Mouse (Mus musculus) neural tube, embryonic 11.5 days (tissue): Measurements from ENCODE around the gene Cabp1. TPM values are rescaled to one million over a fixed set of nuclear protein-coding genes. Genes with fewer than 3 reads are reported as not detected.

Experiments
- ATAC-seq: fragments of 200-750 bp; cut with Nextera tagmentation; 2 replicates; pipeline ENCODE4 v1.8.0; 2017; ENCODE audit warnings: moderate number of reproducible peaks, mild to moderate bottlenecking, moderate TSS enrichment, moderate library complexity; ENCODE audit not compliant: insufficient read depth, low FRiP score, low TSS enrichment
- DNase-seq: peaks from one replicate; pipeline ENCODE4 v3.0.0-alpha.2; 2015; ENCODE audit warnings: low spot score
- H3K27ac ChIP-seq: fragments of 300-500 bp; sonication (generic); 2 replicates; pipeline ENCODE4 v1.5.1; 2014; ENCODE audit warnings: low read depth, mild to moderate bottlenecking, low read length
- H3K27me3 ChIP-seq: fragments of 300-500 bp; sonication (generic); 2 replicates; pipeline ENCODE4 v1.6.1; 2014; ENCODE audit warnings: mild to moderate bottlenecking, low read length, mixed read lengths; ENCODE audit not compliant: control insufficient read depth, insufficient read depth
- H3K36me3 ChIP-seq: fragments of 300-500 bp; sonication (generic); 2 replicates; pipeline ENCODE4 v1.6.1; 2014; ENCODE audit warnings: mild to moderate bottlenecking, low read length, moderate library complexity, mixed read lengths; ENCODE audit not compliant: control insufficient read depth, insufficient read depth
- H3K4me1 ChIP-seq: fragments of 300-500 bp; sonication (generic); 2 replicates; pipeline ENCODE4 v1.6.1; 2014; ENCODE audit warnings: low read length, mixed read lengths; ENCODE audit not compliant: control insufficient read depth, insufficient read depth
- H3K4me2 ChIP-seq: fragments of 300-500 bp; sonication (generic); 2 replicates; pipeline ENCODE4 v1.6.1; 2014; ENCODE audit warnings: low read depth, mild to moderate bottlenecking, moderate library complexity
- H3K4me3 ChIP-seq: fragments of 300-500 bp; sonication (generic); 2 replicates; pipeline ENCODE4 v1.5.1; 2014; ENCODE audit warnings: low read depth, low read length
- H3K9ac ChIP-seq: fragments of 300-500 bp; sonication (generic); 2 replicates; pipeline ENCODE4 v1.6.1; 2014; ENCODE audit warnings: mild to moderate bottlenecking, low read length
- H3K9me3 ChIP-seq: fragments of 300-500 bp; sonication (generic); 2 replicates; pipeline ENCODE4 v1.6.1; 2016; ENCODE audit warnings: low read length; ENCODE audit not compliant: control insufficient read depth
- WGBS: fragments of 180-500 bp; shearing (Covaris S2); extraction: QIAGEN DNeasy Blood & Tissue Kit; methylation state at CpG from one replicate; pipeline ENCODE4 v1.1.7; 2014; 5-methylcytosine and 5-hydroxymethylcytosine counted together
- polyA plus RNA-seq: library from polyadenylated mRNA; unstranded; fragments of >200 nt; fragmentation: Nextera tagmentation; extraction: Ambion mirVana; gene quantifications from 2 replicates; pipeline ENCODE4 v1.2.1, GENCODE M21; 2014

Cabp1 gene
- polyA plus RNA-seq, 1 experiment from 2014 or later = 12.3 TPM

DNA sequence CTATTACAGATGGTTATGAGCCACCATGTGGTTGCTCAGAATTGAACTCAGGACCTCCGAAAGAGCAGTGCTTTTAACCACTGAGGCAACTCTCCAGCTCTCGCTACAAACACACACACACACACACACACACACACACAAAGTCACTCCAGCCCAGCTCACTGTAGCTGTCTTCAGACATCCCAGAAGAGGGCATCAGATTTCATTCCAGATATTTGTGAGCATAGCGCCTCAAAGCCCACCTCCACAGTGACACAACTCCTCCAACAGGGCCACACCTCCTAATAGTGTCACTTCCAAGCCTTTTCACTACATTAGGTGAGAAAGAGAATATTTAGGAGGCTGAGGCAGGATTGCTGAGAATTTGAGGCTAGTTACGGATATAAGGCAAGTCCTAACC, 55.1 kb downstream of the Cabp1 start:
- no peak for DNase-seq
- H3K27ac ChIP-seq = no peak overlapping the region
- H3K36me3 ChIP-seq = no peaks in the 10 kb centered on the region
- no peaks in the 10 kb centered on the region for H3K27me3 ChIP-seq
- no peak for ATAC-seq
- H3K9ac ChIP-seq = no peak overlapping the region
- WGBS = 68% methylated on average over 4 of the region's 4 CpGs
- no peaks in the 10 kb centered on the region for H3K9me3 ChIP-seq
- H3K4me2 ChIP-seq = no peak overlapping the region
- H3K4me1 ChIP-seq = no peaks in the 10 kb centered on the region; the same call in 1 of the 2 replicates
- H3K4me3 ChIP-seq = no peak overlapping the region

DNA sequence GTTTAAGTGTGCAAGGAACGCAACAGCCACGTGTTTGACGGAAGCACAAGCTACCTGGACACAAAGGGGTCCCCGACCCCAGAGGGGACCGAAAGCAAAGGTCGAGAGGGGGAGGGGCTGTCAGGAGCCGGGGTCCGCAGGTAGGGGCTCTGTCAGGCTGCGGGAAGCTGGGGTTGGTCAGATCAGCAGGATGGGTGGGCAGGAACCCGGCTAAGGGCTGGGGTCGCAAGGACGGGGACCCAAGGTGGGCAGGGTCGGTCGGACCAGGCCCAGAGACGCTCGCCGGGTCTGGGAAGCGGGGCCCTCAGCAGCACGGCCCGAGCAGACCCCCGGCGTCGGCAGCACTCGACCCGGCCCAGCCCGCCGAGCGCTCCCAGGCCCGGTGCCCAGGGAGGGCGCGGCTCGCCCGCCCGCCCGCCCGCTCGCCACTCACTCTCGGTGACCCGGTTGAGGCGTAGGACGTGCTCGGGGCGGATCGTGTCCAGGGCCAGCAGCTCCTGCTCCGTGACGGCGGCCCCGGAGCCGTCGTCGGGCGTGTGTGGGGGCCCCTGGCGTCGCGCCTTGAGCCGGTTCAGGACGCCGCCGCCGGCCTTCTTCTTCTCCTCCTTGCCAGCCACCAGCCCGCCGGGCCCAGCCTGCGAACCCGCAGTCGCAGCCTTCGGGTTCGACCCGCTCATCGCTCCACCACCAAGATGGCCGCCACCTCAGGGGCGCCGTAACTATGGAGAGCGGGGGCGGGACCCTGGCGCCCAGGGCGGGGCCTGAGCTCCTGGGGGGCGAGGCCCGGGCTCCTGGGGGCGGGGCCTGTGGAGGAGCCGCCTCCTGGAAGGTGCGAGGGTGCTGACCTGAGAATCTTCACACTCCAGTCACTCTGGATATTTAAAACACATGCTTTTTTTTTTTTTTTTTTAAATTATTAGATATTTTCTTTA, 59.7 kb downstream of the Cabp1 start, which contains the start of gene Unc119b:
TSS of gene Unc119b (minus strand) at position 742 of the 932 bp plus-strand sequence.
- Histone ChIP-seq H3K36me3 (peaks cover 2% of the 10 kb centered on the region; the same call in 1 of the 2 replicates), H3K4me2 (peak within 1 kb of the TSS; percentile 98), H3K9ac (peak within 1 kb of the TSS; percentile 90), H3K4me1 (peaks cover 9% of the 10 kb centered on the region), H3K9me3 (no peaks in the 10 kb centered on the region), H3K4me3 (peak within 1 kb of the TSS; percentile 98), H3K27me3 (no peaks in the 10 kb centered on the region), H3K27ac (no peak within 1 kb of the TSS)
- WGBS = under 1% methylated on average over 50 of the region's 81 CpGs
- ATAC-seq (peak; percentile 89), DNase-seq (peak; percentile 92)

DNA sequence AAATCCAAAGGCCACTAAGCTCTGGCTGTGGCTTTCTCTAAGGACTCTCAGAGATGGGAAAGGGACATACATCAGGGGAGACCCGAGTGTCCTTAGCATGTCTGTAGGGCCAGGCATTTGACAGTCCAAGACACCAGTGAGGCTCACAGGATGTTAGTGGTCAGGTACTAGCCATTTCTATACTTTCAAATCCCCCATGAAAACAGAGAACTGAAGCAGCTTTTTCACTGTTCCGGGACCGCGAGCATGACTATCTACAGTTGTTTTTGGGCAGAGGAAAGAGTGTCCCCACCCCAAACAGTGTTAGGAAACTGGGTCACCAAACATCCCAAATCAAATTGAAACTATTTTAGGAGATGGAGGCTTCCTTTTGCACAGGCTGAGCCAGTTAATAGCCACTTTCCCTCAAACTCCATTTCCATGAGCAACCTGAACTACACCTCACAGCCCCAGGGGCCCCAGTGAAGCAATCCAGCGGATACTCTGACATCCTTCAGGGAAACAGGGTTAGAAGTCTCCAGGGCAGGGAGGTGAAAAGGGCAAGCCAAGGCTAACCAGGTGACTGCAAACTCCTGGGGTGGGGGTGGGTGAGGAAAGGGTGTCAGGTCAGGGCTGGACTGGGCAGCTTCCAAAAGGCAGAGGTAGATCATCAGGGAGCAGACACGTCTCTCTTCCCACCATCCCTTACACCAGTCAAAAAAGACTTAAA, 60.7 kb downstream of the Cabp1 start:
- peak overlapping the region; percentile 98 for H3K4me3 ChIP-seq
- H3K36me3 ChIP-seq = peaks cover 4% of the 10 kb centered on the region; the same call in 1 of the 2 replicates
- DNase-seq = no peak
- H3K4me1 ChIP-seq = peaks cover 9% of the 10 kb centered on the region
- no peaks in the 10 kb centered on the region for H3K27me3 ChIP-seq
- H3K4me2 ChIP-seq = peak overlapping the region; percentile 98
- no peaks in the 10 kb centered on the region for H3K9me3 ChIP-seq
- WGBS = 64% methylated on average over 6 of the region's 6 CpGs
- peak overlapping the region; percentile 90 for H3K9ac ChIP-seq
- no peak for ATAC-seq
- H3K27ac ChIP-seq = no peak overlapping the region

DNA sequence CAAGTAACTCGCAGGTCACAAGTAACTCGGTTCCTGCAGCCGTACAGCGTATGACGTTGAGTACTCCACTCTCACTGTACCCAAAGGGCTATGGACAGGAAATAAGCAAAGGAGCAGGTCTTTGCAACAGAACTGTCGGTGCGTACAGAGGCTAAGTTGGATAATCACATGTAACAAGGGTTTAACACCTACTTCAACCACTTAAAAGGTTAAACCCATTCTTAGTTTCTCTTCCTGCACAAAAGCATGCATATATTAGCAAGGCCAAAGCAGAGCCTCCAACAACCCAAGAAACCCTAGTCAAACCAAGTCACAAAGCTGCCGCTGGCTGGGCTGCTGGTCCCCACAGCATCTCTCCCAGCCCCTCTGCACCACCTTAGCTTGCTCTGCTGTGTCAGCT, 61.7 kb downstream of the Cabp1 start:
- 94% methylated on average over 8 of the region's 8 CpGs for WGBS
- H3K4me2 ChIP-seq = no peak overlapping the region
- H3K27me3 ChIP-seq = no peaks in the 10 kb centered on the region
- no peaks in the 10 kb centered on the region for H3K9me3 ChIP-seq
- H3K4me3 ChIP-seq = no peak overlapping the region
- peaks cover 9% of the 10 kb centered on the region for H3K4me1 ChIP-seq
- no peak overlapping the region for H3K9ac ChIP-seq
- peaks cover 4% of the 10 kb centered on the region; the same call in 1 of the 2 replicates for H3K36me3 ChIP-seq
- ATAC-seq (no peak), DNase-seq (no peak)
- no peak overlapping the region for H3K27ac ChIP-seq

DNA sequence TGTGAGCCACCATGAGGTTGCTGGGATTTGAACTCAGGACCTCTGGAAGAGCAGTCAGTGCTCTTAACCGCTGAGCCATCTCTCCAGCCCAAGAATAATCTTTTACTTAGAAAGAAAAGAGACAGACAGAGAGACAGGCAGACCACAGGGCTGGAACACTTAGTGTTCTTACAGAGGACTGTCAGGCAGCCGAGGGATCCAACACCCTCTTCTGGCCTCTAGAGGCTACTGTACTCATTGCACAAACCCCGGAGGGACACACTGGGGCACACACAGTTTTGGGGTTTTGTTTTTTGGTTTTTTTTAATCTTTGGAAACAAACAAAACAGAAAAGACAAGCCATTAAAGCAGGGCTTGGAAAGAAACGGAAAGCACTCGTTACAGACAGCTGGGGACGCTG, 64.9 kb downstream of the Cabp1 start:
- ATAC-seq = no peak

DNA sequence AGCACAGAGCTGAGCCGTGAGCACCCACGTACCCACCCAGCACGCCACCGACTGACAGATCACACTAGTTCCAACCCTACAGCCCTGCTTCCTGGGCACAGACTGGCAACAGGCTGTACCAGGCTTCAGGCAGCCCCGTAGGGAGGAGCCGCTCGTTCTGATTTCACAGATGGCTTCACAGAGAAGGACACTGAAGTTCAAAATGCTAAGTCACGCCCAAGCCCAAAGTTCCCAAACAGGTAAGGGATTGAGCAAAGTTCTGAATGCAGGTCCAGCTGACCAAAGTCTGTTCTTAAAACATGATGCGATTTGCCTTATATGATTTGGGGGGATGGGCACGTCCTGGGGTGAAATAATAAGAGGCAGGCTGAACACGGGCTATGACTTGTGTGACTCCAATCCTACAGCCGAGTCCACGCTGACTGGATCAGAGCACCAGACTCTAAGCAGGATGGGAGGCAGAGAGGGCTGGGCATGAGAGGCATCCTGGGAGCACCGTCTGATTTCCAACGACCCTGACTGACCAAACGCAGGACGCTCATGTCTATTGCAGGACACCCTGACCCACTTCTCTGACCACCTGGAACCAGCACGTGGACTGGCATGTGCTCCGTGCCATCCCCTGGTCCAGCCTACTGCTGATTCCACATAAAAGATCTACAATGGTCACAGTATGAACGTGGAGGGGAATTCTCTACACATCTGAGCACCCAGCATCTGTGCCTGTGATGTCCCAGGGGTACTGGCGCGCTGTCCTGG, 66.6 kb downstream of the Cabp1 start:
- 94% methylated on average over 22 of the region's 22 CpGs for WGBS

More for the DNA sequence above, 64.9 kb downstream of the Cabp1 start:
- H3K9ac ChIP-seq = no peak overlapping the region
- peaks cover 11% of the 10 kb centered on the region for H3K36me3 ChIP-seq
- H3K4me2 ChIP-seq = no peak overlapping the region
- peaks cover 11% of the 10 kb centered on the region for H3K4me1 ChIP-seq
- H3K27ac ChIP-seq = no peak overlapping the region
- no peaks in the 10 kb centered on the region for H3K9me3 ChIP-seq
- DNase-seq = no peak
- H3K4me3 ChIP-seq = no peak overlapping the region
- no peaks in the 10 kb centered on the region for H3K27me3 ChIP-seq
- 93% methylated on average over 6 of the region's 6 CpGs for WGBS

DNA sequence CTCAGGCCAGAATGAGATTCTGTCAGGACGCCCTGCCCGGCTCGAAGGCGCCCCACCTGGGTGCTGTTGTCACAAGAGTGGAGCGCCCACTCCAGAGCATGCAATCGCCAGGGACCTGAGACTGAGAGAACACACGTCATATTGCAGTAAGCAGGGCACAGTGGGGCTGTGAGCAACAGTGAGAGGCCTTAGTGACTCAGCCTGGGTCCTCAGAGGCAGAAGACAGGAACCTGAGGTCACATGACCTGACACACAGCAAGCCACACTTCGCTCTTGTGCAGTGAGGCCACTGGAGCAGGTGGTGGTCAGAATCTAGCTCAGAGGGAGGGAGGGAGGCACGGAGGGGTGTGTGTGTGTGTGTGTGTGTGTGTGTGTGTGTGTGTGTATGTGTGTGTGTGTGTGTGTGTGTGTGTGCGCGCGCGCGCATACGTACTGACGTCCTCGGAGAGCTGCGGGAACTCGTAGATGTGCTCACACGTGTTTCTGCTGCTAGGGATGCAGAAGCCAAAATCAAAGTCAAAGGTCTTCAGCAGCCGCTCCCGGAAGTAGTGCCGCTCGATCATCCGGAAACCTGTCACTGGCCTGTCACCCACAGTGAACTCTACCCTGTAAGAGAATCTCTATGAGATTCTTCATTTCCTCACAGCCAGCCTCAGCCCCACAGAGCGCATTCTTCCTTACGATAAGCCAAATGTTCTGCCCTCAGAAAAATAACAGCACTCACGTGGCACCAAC, 67.4 kb downstream of the Cabp1 start:
- Histone ChIP-seq H3K4me1 (peaks cover 3% of the 10 kb centered on the region), H3K27ac (no peak overlapping the region), H3K36me3 (peaks cover 11% of the 10 kb centered on the region), H3K9me3 (no peaks in the 10 kb centered on the region), H3K4me2 (no peak overlapping the region), H3K4me3 (no peak overlapping the region), H3K9ac (no peak overlapping the region), H3K27me3 (no peaks in the 10 kb centered on the region)
- WGBS = 92% methylated on average over 28 of the region's 28 CpGs
- ATAC-seq (no peak), DNase-seq (no peak)

More for the DNA sequence above, 66.6 kb downstream of the Cabp1 start:
- DNase-seq = no peak
- ATAC-seq = no peak
- peaks cover 11% of the 10 kb centered on the region for H3K36me3 ChIP-seq
- no peak overlapping the region for H3K4me3 ChIP-seq
- no peaks in the 10 kb centered on the region for H3K9me3 ChIP-seq
- H3K27ac ChIP-seq = no peak overlapping the region
- peaks cover 5% of the 10 kb centered on the region for H3K4me1 ChIP-seq
- no peaks in the 10 kb centered on the region for H3K27me3 ChIP-seq
- H3K9ac ChIP-seq = no peak overlapping the region
- H3K4me2 ChIP-seq = no peak overlapping the region
